Mouse (Mus musculus) liver, embryonic 14.5 days (tissue): ENCODE results near the gene Sord. TPM values are rescaled to one million over a fixed set of nuclear protein-coding genes. Genes with fewer than 3 reads are reported as not detected.

Source experiments
- ATAC-seq: fragments of 200-750 bp; cut with Nextera tagmentation; 2 replicates; pipeline ENCODE4 v1.8.0; 2017; ENCODE audit warnings: moderate number of reproducible peaks, mild to moderate bottlenecking, moderate library complexity; ENCODE audit not compliant: insufficient read depth
- DNase-seq, 3 experiments: peaks; one replicate each; pipeline ENCODE4 v3.0.0-alpha.2; 2012 to 2013; ENCODE audit warnings: low read depth in 3 of 3, low spot score in 3 of 3
- H3K27ac ChIP-seq: fragments of 300-500 bp; sonication (generic); 2 replicates; pipeline ENCODE4 v1.5.1; 2014; ENCODE audit warnings: moderate library complexity, mild to moderate bottlenecking, control low read depth, inconsistent platforms
- H3K27me3 ChIP-seq: fragments of 300-500 bp; sonication (generic); 2 replicates; pipeline ENCODE4 v1.6.1; 2014; ENCODE audit warnings: mild to moderate bottlenecking, low read length, moderate library complexity; ENCODE audit not compliant: control insufficient read depth, insufficient read depth
- H3K36me3 ChIP-seq: fragments of 300-500 bp; sonication (generic); replicated peaks from 2 replicates; pipeline ENCODE4 v1.6.1; 2014; ENCODE audit warnings: low read depth; ENCODE audit not compliant: control insufficient read depth, insufficient read depth
- H3K4me1 ChIP-seq, 2 experiments: fragments of 200-500 bp in 1 of 2; fragments of 300-500 bp in 1 of 2; sonication (generic) in 1 of 2; replicated peaks; 2 replicates each; pipeline ENCODE4 v1.6.1; 2012 to 2014; ENCODE audit warnings: antibody characterized with exemption in 1 of 2, inconsistent platforms in 1 of 2, low read length in 1 of 2; ENCODE audit not compliant: control insufficient read depth in 2 of 2, insufficient read depth in 2 of 2
- H3K4me2 ChIP-seq: fragments of 300-500 bp; sonication (generic); 2 replicates; pipeline ENCODE4 v1.6.1; 2014; ENCODE audit warnings: low read depth, mild to moderate bottlenecking, control low read depth, moderate library complexity
- H3K4me3 ChIP-seq, 2 experiments: fragments of 200-500 bp in 1 of 2; fragments of 300-500 bp in 1 of 2; sonication (generic) in 1 of 2; 2 replicates each; pipeline ENCODE4 v1.5.1; 2012 to 2014; ENCODE audit warnings: low read depth in 2 of 2, low read length in 2 of 2, mild to moderate bottlenecking in 2 of 2, control low read depth in 1 of 2, inconsistent platforms in 1 of 2, moderate library complexity in 1 of 2; ENCODE audit not compliant: insufficient read depth in 1 of 2
- H3K9ac ChIP-seq: fragments of 300-500 bp; sonication (generic); replicated peaks from 2 replicates; pipeline ENCODE4 v1.6.1; 2014; ENCODE audit warnings: mild to moderate bottlenecking, control low read depth, moderate library complexity
- H3K9me3 ChIP-seq: fragments of 300-500 bp; sonication (generic); 2 replicates; pipeline ENCODE4 v1.6.1; 2016; ENCODE audit warnings: low read length, mixed read lengths; ENCODE audit not compliant: control insufficient read depth
- CTCF ChIP-seq: IDR thresholded peaks from 2 replicates; pipeline ENCODE4 v1.5.1; 2016; ENCODE audit warnings: antibody characterized with exemption, low read depth, control low read depth
- EP300 ChIP-seq: IDR thresholded peaks from 2 replicates; pipeline ENCODE4 v1.6.1; 2016; ENCODE audit warnings: antibody characterized with exemption, low read depth
- WGBS: fragments of 180-500 bp; shearing (Covaris S2); extraction: QIAGEN DNeasy Blood & Tissue Kit; methylation state at CpG from one replicate; pipeline ENCODE4 v1.1.7; 2014; ENCODE audit not compliant: insufficient replicate concordance; 5-methylcytosine and 5-hydroxymethylcytosine counted together
- polyA plus RNA-seq, 2 experiments: library from polyadenylated mRNA; depleted of rRNA in 1 of 2; stranded (reverse) in 1 of 2; unstranded in 1 of 2; fragments of >200 nt; fragmentation: Nextera tagmentation in 1 of 2; extraction: Ambion mirVana in 1 of 2; gene quantifications; 2 replicates each; pipeline versions ENCODE4 v1.2.1 to v1.2.3; 2012 to 2014

Sord gene
- polyA plus RNA-seq, 2 experiments: 68.4 to 146 TPM

- Histone ChIP-seq H3K4me2 (peak overlapping the region; percentile 94), H3K27me3 (no peaks in the 10 kb centered on the region), H3K9me3 (no peaks in the 10 kb centered on the region), H3K36me3 (no peaks in the 10 kb centered on the region), H3K27ac (no peak overlapping the region), H3K4me1 (peaks cover 17 to 36% of the 10 kb centered on the region in 2 experiments), H3K9ac (no peak overlapping the region), H3K4me3 (peak overlapping the region in 1 of 2 experiments; percentile 81; a peak in 2 of 4 replicates)
- ATAC-seq: no peak
- no peak for TF ChIP-seq EP300
- no peak for TF ChIP-seq CTCF
- no peak for DNase-seq
Observed at GRCm38 (mm10) chr2:122236321-122236720, 1.8 kb downstream of the Sord start.

GRCm38 (mm10) chr2:122237891-122238470, 3.4 kb downstream of the Sord start:
- Histone ChIP-seq H3K4me1 (peaks cover 17 to 37% of the 10 kb centered on the region in 2 experiments), H3K27ac (no peak overlapping the region), H3K4me2 (peak overlapping the region; percentile 36), H3K27me3 (no peaks in the 10 kb centered on the region), H3K9me3 (no peaks in the 10 kb centered on the region), H3K4me3 (no peak overlapping the region), H3K9ac (no peak overlapping the region), H3K36me3 (no peaks in the 10 kb centered on the region)
- ATAC-seq (no peak), DNase-seq (no peak)
- TF ChIP-seq CTCF: no peak
- TF ChIP-seq EP300: no peak
- 79% methylated on average over 2 of the region's 2 CpGs for WGBS

GRCm38 (mm10) chr2:122240735-122241134, 6.2 kb downstream of the Sord start:
- Histone ChIP-seq H3K9ac (no peak overlapping the region), H3K27ac (no peak overlapping the region), H3K4me3 (no peak overlapping the region), H3K9me3 (no peaks in the 10 kb centered on the region), H3K4me1 (peaks cover 4 to 34% of the 10 kb centered on the region in 2 experiments), H3K36me3 (no peaks in the 10 kb centered on the region; the same call in none of the 2 replicates), H3K27me3 (no peaks in the 10 kb centered on the region), H3K4me2 (no peak overlapping the region)
- TF ChIP-seq EP300: no peak
- no peak for TF ChIP-seq CTCF
- DNase-seq (no peak), ATAC-seq (no peak)

- DNase-seq: no peak
- no peak for ATAC-seq
- no peak overlapping the region for H3K9ac ChIP-seq
- no peak overlapping the region for H3K4me2 ChIP-seq
- TF ChIP-seq CTCF (no peak), EP300 (no peak)
- no peak overlapping the region for H3K4me3 ChIP-seq
- peaks cover 3 to 31% of the 10 kb centered on the region in 2 experiments for H3K4me1 ChIP-seq
- peak overlapping the region; percentile 31; the same call in 1 of the 2 replicates for H3K27ac ChIP-seq
- no peaks in the 10 kb centered on the region; the same call in none of the 2 replicates for H3K36me3 ChIP-seq
- H3K9me3 ChIP-seq: no peaks in the 10 kb centered on the region
- H3K27me3 ChIP-seq: no peaks in the 10 kb centered on the region
- WGBS: 73% methylated on average over 4 of the region's 4 CpGs
Observed at GRCm38 (mm10) chr2:122241226-122241625, 6.7 kb downstream of the Sord start.

GRCm38 (mm10) chr2:122241935-122242334, 7.4 kb downstream of the Sord start:
- TF ChIP-seq EP300: peak; percentile 20; the same call in 1 of the 2 replicates
- TF ChIP-seq CTCF: no peak
- ATAC-seq (peak; percentile 57), DNase-seq (peak in 2 of 3 experiments; percentile 7 to 24)
- Histone ChIP-seq H3K4me3 (no peak overlapping the region), H3K4me1 (peaks cover 3 to 27% of the 10 kb centered on the region in 2 experiments), H3K27me3 (no peaks in the 10 kb centered on the region), H3K9ac (no peak overlapping the region), H3K4me2 (no peak overlapping the region), H3K27ac (peak overlapping the region; percentile 22; the same call in 1 of the 2 replicates), H3K36me3 (no peaks in the 10 kb centered on the region; the same call in none of the 2 replicates), H3K9me3 (no peaks in the 10 kb centered on the region)
- WGBS: 57% methylated on average over 6 of the region's 6 CpGs
